Mouse (Mus musculus) G1E (cell line): ENCODE results near the gene Pttg1.

ENCODE experiments used
- CTCF ChIP-seq: IDR thresholded peaks from 2 replicates; pipeline ENCODE4 v1.5.1; 2012; ENCODE audit warnings: low read depth, low read length, inconsistent platforms, mixed read lengths
- GATA1 ChIP-seq: IDR thresholded peaks from 2 replicates; pipeline ENCODE4 v1.6.1; 2012; ENCODE audit warnings: borderline replicate concordance, low read length, inconsistent platforms, mixed read lengths
- POLR2AphosphoS5 ChIP-seq: IDR thresholded peaks from 2 replicates; pipeline ENCODE4 v1.6.1; 2012; ENCODE audit warnings: low read depth, low read length, inconsistent platforms; ENCODE audit not compliant: insufficient replicate concordance
- TAL1 ChIP-seq: conservative IDR thresholded peaks from 2 replicates; pipeline ENCODE4 v1.6.1; 2012; ENCODE audit warnings: low read depth, low read length, inconsistent platforms, mixed read lengths

DNA sequence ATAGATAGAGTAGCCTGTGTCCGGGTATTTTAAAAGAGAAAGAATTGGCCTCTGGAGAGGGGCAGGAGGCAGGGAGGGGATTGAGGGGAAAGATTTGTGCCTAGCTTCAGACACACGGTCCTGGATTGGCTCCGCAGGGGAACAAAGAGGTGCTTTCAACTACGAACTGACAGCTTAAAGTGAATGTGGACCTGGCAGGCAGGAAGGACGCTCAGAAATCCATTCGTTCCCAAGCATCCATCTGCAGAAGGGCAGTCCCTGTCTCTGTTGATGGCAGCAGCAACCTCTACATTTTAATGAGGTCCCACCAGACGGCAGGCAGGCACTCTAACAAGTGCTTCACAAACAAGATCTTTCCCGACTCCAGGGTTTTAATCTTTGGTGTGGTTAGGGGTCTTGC lies 40.3 kb downstream of the Pttg1 start:
- TF ChIP-seq CTCF (no peak), GATA1 (no peak), TAL1 (no peak), POLR2AphosphoS5 (no peak)
